In the genomic region with DNA sequence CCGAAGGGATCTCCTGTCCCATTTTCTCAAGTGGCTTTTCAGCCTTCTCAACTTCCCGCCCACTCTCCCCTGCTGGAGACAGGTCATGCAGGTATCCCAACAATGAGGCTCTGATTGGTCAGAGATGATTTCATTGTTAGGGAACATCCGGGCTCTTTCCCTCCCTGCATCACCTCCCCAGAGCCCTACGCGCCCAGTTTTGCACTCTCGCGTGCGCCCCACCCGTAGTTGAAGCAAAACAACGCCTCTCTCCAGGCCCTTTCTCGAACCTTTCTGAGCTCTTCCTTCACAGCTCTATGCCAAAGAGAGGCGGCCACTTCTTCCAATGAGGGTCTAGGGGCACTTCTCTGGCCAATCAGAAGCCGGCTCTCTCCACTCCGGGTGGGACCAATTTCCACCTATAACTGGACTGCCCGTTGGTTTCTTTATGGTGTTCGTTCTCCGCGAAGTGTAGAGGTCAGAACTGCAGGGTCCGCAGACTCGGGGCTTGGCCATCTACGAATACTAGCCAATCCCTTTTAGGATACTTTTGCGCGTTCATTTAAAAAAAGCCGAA, we compare ENCODE assay signal across 8 mouse cellular contexts. TPM values are rescaled to one million over a fixed set of nuclear protein-coding genes. Genes with fewer than 3 reads are reported as not detected.
DNase-seq lines count a peak whose midpoint lies in the region; ATAC-seq lines count a peak whose summit lies in the region.

No protein-coding gene starts in this region.

- peak; percentile 90 for ATAC-seq in intestine, embryonic 15.5 days
- peak; percentile 91 for ATAC-seq in limb, embryonic 12.5 days (ENCODE audit: insufficient number of reproducible peaks, insufficient read depth, low FRiP score, low TSS enrichment, low read depth)
- peak; percentile 89 for ATAC-seq in midbrain, embryonic 14.5 days (ENCODE audit: low FRiP score, low TSS enrichment)

- peak overlapping the region; percentile 96 for H3K27ac ChIP-seq in intestine, embryonic 15.5 days
- peak overlapping the region; percentile 88 for H3K27ac ChIP-seq in limb, embryonic 12.5 days
- peak overlapping the region; percentile 92 for H3K27ac ChIP-seq in midbrain, embryonic 14.5 days (replicated peaks; ENCODE audit: low read depth, low read length)

- no peaks in the 10 kb centered on the region for H3K9me3 ChIP-seq in intestine, embryonic 15.5 days
- no peaks in the 10 kb centered on the region for H3K9me3 ChIP-seq in limb, embryonic 12.5 days
- H3K9me3 ChIP-seq in midbrain, embryonic 14.5 days (ENCODE audit: control insufficient read depth, low read length), result no peaks in the 10 kb centered on the region

- no peaks in the 10 kb centered on the region for H3K36me3 ChIP-seq in intestine, embryonic 15.5 days
- no peaks in the 10 kb centered on the region for H3K36me3 ChIP-seq in limb, embryonic 12.5 days
- H3K36me3 ChIP-seq in midbrain, embryonic 14.5 days (ENCODE audit: control insufficient read depth, insufficient read depth, low read length), result no peaks in the 10 kb centered on the region

- peak overlapping the region; percentile 44 for H3K4me3 ChIP-seq in intestine, embryonic 15.5 days (replicated peaks)
- H3K4me3 ChIP-seq in limb, embryonic 12.5 days (replicated peaks), result peak overlapping the region; percentile 99
- peak overlapping the region; percentile 96 for H3K4me3 ChIP-seq in midbrain, embryonic 14.5 days (replicated peaks; ENCODE audit: low read depth, low read length)

- no peaks in the 10 kb centered on the region for H3K27me3 ChIP-seq in intestine, embryonic 15.5 days (replicated peaks)
- H3K27me3 ChIP-seq in limb, embryonic 12.5 days, result no peaks in the 10 kb centered on the region
- no peaks in the 10 kb centered on the region for H3K27me3 ChIP-seq in midbrain, embryonic 14.5 days (ENCODE audit: control insufficient read depth, insufficient read depth, low read length)

- H3K9ac ChIP-seq in intestine, embryonic 15.5 days, result peak overlapping the region; percentile 57
- H3K9ac ChIP-seq in limb, embryonic 12.5 days (replicated peaks), result peak overlapping the region; percentile 28
- H3K9ac ChIP-seq in midbrain, embryonic 14.5 days (replicated peaks; ENCODE audit: low read length), result peak overlapping the region; percentile 51

- WGBS in intestine, embryonic 15.5 days, result under 1% methylated on average over 24 of the region's 24 CpGs
- under 1% methylated on average over 24 of the region's 24 CpGs for WGBS in limb, embryonic 12.5 days
- WGBS in midbrain, embryonic 14.5 days, result under 1% methylated on average over 24 of the region's 24 CpGs

- peaks cover 6% of the 10 kb centered on the region for H3K4me1 ChIP-seq in intestine, embryonic 15.5 days (replicated peaks)
- H3K4me1 ChIP-seq in limb, embryonic 12.5 days (replicated peaks), result peaks cover 21% of the 10 kb centered on the region
- H3K4me1 ChIP-seq in midbrain, embryonic 14.5 days (ENCODE audit: control insufficient read depth, insufficient read depth, low read length), result peaks cover 28% of the 10 kb centered on the region

- H3K4me2 ChIP-seq in intestine, embryonic 15.5 days (replicated peaks), result peak overlapping the region; percentile 67
- peak overlapping the region; percentile 62 for H3K4me2 ChIP-seq in limb, embryonic 12.5 days
- H3K4me2 ChIP-seq in midbrain, embryonic 14.5 days (ENCODE audit: low read length), result peak overlapping the region; percentile 72

- intact Hi-C loops in gastrocnemius, postnatal 14 days (cut with DNase I; ENCODE audit: low total_unique reads), result no loop called here

- DNase-seq in layer of hippocampus, adult 11-12 months (ENCODE audit: low spot score), result peak; percentile 92
- no peak for DNase-seq in layer of hippocampus, adult 9-10 months (ENCODE audit: low spot score)
- peak; percentile 92 for DNase-seq in embryo, embryonic 11 days
- peak; percentile 85 for DNase-seq in gastrocnemius, postnatal 14 days
- DNase-seq in midbrain, embryonic 14.5 days, result peak; percentile 92
- DNase-seq in spleen, adult 12 weeks (ENCODE audit: low spot score), result peak; percentile 89

RNA-seq across cellular contexts. Expression of a gene that starts 0.5 kb away (rescaled TPM):
- total RNA-seq in gastrocnemius, postnatal 14 days (2021), result 100 to 1,000 TPM; 137 to 144 TPM
- 94.5 and 96.6 TPM in 2 replicates for polyA plus RNA-seq in intestine, embryonic 15.5 days (2015; fragmentation: Nextera tagmentation; extraction: Ambion mirVana)
- polyA plus RNA-seq in limb, embryonic 12.5 days (2016; fragmentation: Nextera tagmentation; extraction: Ambion mirVana), result 91.4 and 95.3 TPM in 2 replicates
- polyA plus RNA-seq in midbrain, embryonic 14.5 days (2014; fragmentation: Nextera tagmentation; extraction: Ambion mirVana), result 70.7 and 97.5 TPM in 2 replicates

Comparison
In these comparisons a context has a peak if more than half of its experiments do, and no peak if none do; other contexts are left out.
1. H3K4me3 ChIP-seq: peak in every context shown above with its lines; median percentile 99 in limb, embryonic 12.5 days; 96 in midbrain, embryonic 14.5 days; 44 in intestine, embryonic 15.5 days.